Mouse (Mus musculus) adipocyte (in vitro differentiated cells): ENCODE results near the gene Ctsk.
"Not testable (repeated sequence)": the region's sequence is repeated elsewhere in the genome, so short reads cannot be mapped to it uniquely, and the experiment has no call there.

Experiments
- DNase-seq: peaks from one replicate; pipeline ENCODE4 v3.0.0-alpha.2; 2016; ENCODE audit warnings: low spot score

The Ctsk gene

GRCm38 (mm10) chr3:95524673-95525072 lies 25.6 kb downstream of the Ctsk start:
- no peak for DNase-seq

GRCm38 (mm10) chr3:95526111-95526510 lies 27.1 kb downstream of the Ctsk start:
- no peak for DNase-seq

GRCm38 (mm10) chr3:95526622-95527211 lies 27.7 kb downstream of the Ctsk start, which contains the start of gene Ctss:
Gene Ctss (plus strand): TSS chr3:95526786.
- no peak for DNase-seq

GRCm38 (mm10) chr3:95529814-95530213 lies 30.8 kb downstream of the Ctsk start:
- no peak for DNase-seq

- DNase-seq: no peak
Measured at GRCm38 (mm10) chr3:95531025-95531424, 32.0 kb downstream of the Ctsk start.

- DNase-seq: no peak
Measured at GRCm38 (mm10) chr3:95533364-95533763, 34.3 kb downstream of the Ctsk start.

- no peak for DNase-seq
Measured at GRCm38 (mm10) chr3:95534927-95535326, 35.9 kb downstream of the Ctsk start.

GRCm38 (mm10) chr3:95538936-95539335 lies 39.9 kb downstream of the Ctsk start:
- DNase-seq: peak; percentile 15

- no peak for DNase-seq
Measured at GRCm38 (mm10) chr3:95539837-95540236, 40.8 kb downstream of the Ctsk start.

- DNase-seq: not testable (repeated sequence)
Measured at GRCm38 (mm10) chr3:95541186-95541585, 42.1 kb downstream of the Ctsk start.

GRCm38 (mm10) chr3:95542171-95542570 lies 43.1 kb downstream of the Ctsk start:
- DNase-seq: no peak

GRCm38 (mm10) chr3:95542981-95543380 lies 43.9 kb downstream of the Ctsk start:
- no peak for DNase-seq

- DNase-seq: no peak
Measured at GRCm38 (mm10) chr3:95550176-95550575, 51.1 kb downstream of the Ctsk start.

GRCm38 (mm10) chr3:95553986-95554385 lies 54.9 kb downstream of the Ctsk start:
- DNase-seq: no peak
